Mouse (Mus musculus): Measurements from ENCODE around the gene Cep19. TPM values are rescaled to one million over a fixed set of nuclear protein-coding genes. Genes with fewer than 3 reads are reported as not detected.
"Not testable (repeated sequence)": the region's sequence is repeated elsewhere in the genome, so short reads cannot be mapped to it uniquely, and the experiment has no call there.

The Cep19 gene
- polyA plus RNA-seq, 1 experiment from 2014 or later = 38.3 TPM

GRCm38 (mm10) chr16:32078991-32079511 lies 20.5 kb upstream of the Cep19 start, which contains the start of gene Pak2:
TSS of gene Pak2 (minus strand) at chr16:32079342.
- peaks cover 26% of the 10 kb centered on the region for H3K4me1 ChIP-seq
- H3K27me3 ChIP-seq (ENCODE audit: low read depth, poor library complexity, severe bottlenecking) = no peaks in the 10 kb centered on the region
- peak within 1 kb of the TSS; percentile 99 for H3K27ac ChIP-seq (replicated peaks)
- peak within 1 kb of the TSS; percentile 92 for H3K4me3 ChIP-seq
- H3K36me3 ChIP-seq = peaks cover 37% of the 10 kb centered on the region
- H3K9me3 ChIP-seq (replicated peaks) = no peaks in the 10 kb centered on the region
- under 1% methylated on average over 54 of the region's 60 CpGs for WGBS
- peak; percentile 93 for DNase-seq (ENCODE audit: low spot score)

GRCm38 (mm10) chr16:32087629-32088443 lies 11.8 kb upstream of the Cep19 start:
- 88% methylated on average over 17 of the region's 17 CpGs for WGBS
- H3K9me3 ChIP-seq (replicated peaks) = no peaks in the 10 kb centered on the region

GRCm38 (mm10) chr16:32091466-32091865 lies 8.1 kb upstream of the Cep19 start:
- Histone ChIP-seq H3K27ac (replicated peaks) (no peak overlapping the region), H3K4me3 (no peak overlapping the region), H3K36me3 (peaks cover 89% of the 10 kb centered on the region), H3K9me3 (replicated peaks) (no peaks in the 10 kb centered on the region), H3K4me1 (no peaks in the 10 kb centered on the region), H3K27me3 (ENCODE audit: low read depth, poor library complexity, severe bottlenecking) (no peaks in the 10 kb centered on the region)
- no peak for DNase-seq (ENCODE audit: low spot score)
- WGBS = 97% methylated on average over 7 of the region's 7 CpGs

More at GRCm38 (mm10) chr16:32087629-32088443, 11.8 kb upstream of the Cep19 start:
- DNase-seq (ENCODE audit: low spot score) = no peak
- H3K4me1 ChIP-seq = no peaks in the 10 kb centered on the region
- H3K27me3 ChIP-seq (ENCODE audit: low read depth, poor library complexity, severe bottlenecking) = no peaks in the 10 kb centered on the region
- no peak overlapping the region for H3K4me3 ChIP-seq
- no peak overlapping the region for H3K27ac ChIP-seq (replicated peaks)
- H3K36me3 ChIP-seq = peaks cover 99% of the 10 kb centered on the region

GRCm38 (mm10) chr16:32097757-32098156 lies 1.8 kb upstream of the Cep19 start:
- H3K27me3 ChIP-seq (ENCODE audit: low read depth, poor library complexity, severe bottlenecking); DNase-seq (ENCODE audit: low spot score); H3K4me3 ChIP-seq; H3K27ac ChIP-seq (replicated peaks); H3K9me3 ChIP-seq (replicated peaks): not testable (repeated sequence)
- 93% methylated on average over 2 of the region's 2 CpGs for WGBS
- Histone ChIP-seq H3K4me1 (peaks cover 25% of the 10 kb centered on the region), H3K36me3 (peaks cover 37% of the 10 kb centered on the region)

GRCm38 (mm10) chr16:32098897-32099637 lies 533 bp upstream of the Cep19 start:
- WGBS = under 1% methylated on average over 39 of the region's 39 CpGs

GRCm38 (mm10) chr16:32102295-32102694 lies 2.7 kb downstream of the Cep19 start:
- Histone ChIP-seq H3K4me1 (peaks cover 25% of the 10 kb centered on the region), H3K4me3 (no peak overlapping the region), H3K27ac (replicated peaks) (no peak overlapping the region), H3K9me3 (replicated peaks) (peaks cover 7% of the 10 kb centered on the region; the same call in 1 of the 2 replicates), H3K27me3 (ENCODE audit: low read depth, poor library complexity, severe bottlenecking) (no peaks in the 10 kb centered on the region), H3K36me3 (peaks cover 52% of the 10 kb centered on the region)
- no peak for DNase-seq (ENCODE audit: low spot score)
- 94% methylated on average over 13 of the region's 13 CpGs for WGBS

More at GRCm38 (mm10) chr16:32098897-32099637, 533 bp upstream of the Cep19 start:
- Histone ChIP-seq H3K9me3 (replicated peaks) (no peaks in the 10 kb centered on the region), H3K4me3 (peak overlapping the region; percentile 85), H3K4me1 (peaks cover 25% of the 10 kb centered on the region), H3K27me3 (ENCODE audit: low read depth, poor library complexity, severe bottlenecking) (no peaks in the 10 kb centered on the region), H3K36me3 (peaks cover 45% of the 10 kb centered on the region), H3K27ac (replicated peaks) (peak overlapping the region; percentile 94)
- no peak for DNase-seq (ENCODE audit: low spot score)

GRCm38 (mm10) chr16:32105698-32106097 lies 6.1 kb downstream of the Cep19 start:
- Histone ChIP-seq H3K27ac (replicated peaks) (no peak overlapping the region), H3K36me3 (peaks cover 77% of the 10 kb centered on the region), H3K9me3 (replicated peaks) (peaks cover 7% of the 10 kb centered on the region; the same call in 1 of the 2 replicates), H3K4me1 (no peaks in the 10 kb centered on the region), H3K4me3 (no peak overlapping the region), H3K27me3 (ENCODE audit: low read depth, poor library complexity, severe bottlenecking) (no peaks in the 10 kb centered on the region)
- no peak for DNase-seq (ENCODE audit: low spot score)
- WGBS = 94% methylated on average over 1 of the region's 1 CpGs

- H3K4me1 ChIP-seq = no peaks in the 10 kb centered on the region
- no peak overlapping the region for H3K27ac ChIP-seq (replicated peaks)
- peaks cover 7% of the 10 kb centered on the region; the same call in 1 of the 2 replicates for H3K9me3 ChIP-seq (replicated peaks)
- H3K27me3 ChIP-seq (ENCODE audit: low read depth, poor library complexity, severe bottlenecking) = no peaks in the 10 kb centered on the region
- peaks cover 72% of the 10 kb centered on the region for H3K36me3 ChIP-seq
- no peak for DNase-seq (ENCODE audit: low spot score)
- H3K4me3 ChIP-seq = no peak overlapping the region
- 90% methylated on average over 12 of the region's 12 CpGs for WGBS
Measured at GRCm38 (mm10) chr16:32107342-32108045, 7.9 kb downstream of the Cep19 start.

- WGBS = 83% methylated on average over 7 of the region's 7 CpGs
- Histone ChIP-seq H3K27ac (replicated peaks) (no peak overlapping the region), H3K4me1 (no peaks in the 10 kb centered on the region), H3K36me3 (peaks cover 65% of the 10 kb centered on the region), H3K27me3 (ENCODE audit: low read depth, poor library complexity, severe bottlenecking) (no peaks in the 10 kb centered on the region), H3K4me3 (no peak overlapping the region), H3K9me3 (replicated peaks) (peaks cover 7% of the 10 kb centered on the region; the same call in 1 of the 2 replicates)
- no peak for DNase-seq (ENCODE audit: low spot score)
Measured at GRCm38 (mm10) chr16:32108170-32108569, 8.6 kb downstream of the Cep19 start.

GRCm38 (mm10) chr16:32108578-32108977 lies 9.0 kb downstream of the Cep19 start:
- no peak overlapping the region for H3K27ac ChIP-seq (replicated peaks)
- H3K27me3 ChIP-seq (ENCODE audit: low read depth, poor library complexity, severe bottlenecking) = no peaks in the 10 kb centered on the region
- peaks cover 61% of the 10 kb centered on the region for H3K36me3 ChIP-seq
- no peak for DNase-seq (ENCODE audit: low spot score)
- H3K9me3 ChIP-seq (replicated peaks) = peaks cover 7% of the 10 kb centered on the region; the same call in 1 of the 2 replicates
- H3K4me1 ChIP-seq = no peaks in the 10 kb centered on the region
- WGBS = 93% methylated on average over 2 of the region's 2 CpGs
- H3K4me3 ChIP-seq = no peak overlapping the region

- Histone ChIP-seq H3K27ac (replicated peaks) (no peak overlapping the region), H3K36me3 (peaks cover 38% of the 10 kb centered on the region), H3K9me3 (replicated peaks) (no peaks in the 10 kb centered on the region), H3K4me1 (no peaks in the 10 kb centered on the region), H3K4me3 (no peak overlapping the region), H3K27me3 (ENCODE audit: low read depth, poor library complexity, severe bottlenecking) (no peaks in the 10 kb centered on the region)
- 85% methylated on average over 15 of the region's 15 CpGs for WGBS
- no peak for DNase-seq (ENCODE audit: low spot score)
Measured at GRCm38 (mm10) chr16:32110951-32111699, 11.5 kb downstream of the Cep19 start.

All from midbrain, embryonic 10.5 days (tissue).